Mouse (Mus musculus) right cerebral cortex, postnatal 14 days (tissue): ENCODE measurements around the gene Gpha2.

Experiments used
- DNase-seq: peaks from one replicate; pipeline ENCODE4 v3.0.0; 2022

Gene Gpha2

DNA sequence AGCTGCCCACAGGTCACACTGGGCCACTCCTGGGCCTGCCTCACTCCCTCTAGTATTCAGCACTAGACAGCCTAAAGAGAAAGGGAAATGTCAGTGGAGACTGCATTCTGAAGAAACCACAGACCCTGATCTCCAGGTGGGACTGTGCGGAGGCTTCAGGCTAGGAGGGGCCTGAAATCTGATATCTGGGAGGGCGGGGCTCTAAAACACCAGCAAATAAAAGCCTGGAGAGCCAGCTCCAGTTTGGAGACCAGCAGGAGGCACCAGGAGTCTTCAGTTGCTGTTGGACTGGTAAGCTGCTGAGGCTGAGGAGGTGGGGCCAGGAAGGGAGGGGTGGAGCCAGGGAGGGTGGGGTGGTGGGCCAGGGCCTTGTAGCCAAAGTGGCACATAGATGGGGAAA lies at the start of gene Gpha2:
Gpha2 (plus strand) TSS at position 246 of the 400 bp plus-strand sequence.
- DNase-seq, result no peak

DNA sequence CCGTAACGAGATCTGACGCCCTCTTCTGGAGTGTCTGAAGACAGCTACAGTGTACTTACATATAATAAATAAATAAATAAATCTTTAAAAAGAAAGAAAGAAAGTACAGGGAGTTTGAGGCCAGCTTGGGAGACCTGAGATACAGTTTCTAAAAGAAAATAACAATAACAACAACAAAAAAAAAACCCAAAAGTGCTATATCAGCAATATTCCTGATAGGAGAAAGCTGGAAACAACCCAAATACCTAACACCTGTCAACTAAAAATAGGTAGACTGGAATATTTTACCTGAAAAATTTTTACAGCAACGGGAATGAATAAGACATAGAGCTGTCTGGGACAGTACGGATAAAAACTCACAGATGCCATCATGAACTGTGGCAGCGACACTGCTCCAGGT lies 47.4 kb upstream of the Gpha2 start:
- no peak for DNase-seq

DNA sequence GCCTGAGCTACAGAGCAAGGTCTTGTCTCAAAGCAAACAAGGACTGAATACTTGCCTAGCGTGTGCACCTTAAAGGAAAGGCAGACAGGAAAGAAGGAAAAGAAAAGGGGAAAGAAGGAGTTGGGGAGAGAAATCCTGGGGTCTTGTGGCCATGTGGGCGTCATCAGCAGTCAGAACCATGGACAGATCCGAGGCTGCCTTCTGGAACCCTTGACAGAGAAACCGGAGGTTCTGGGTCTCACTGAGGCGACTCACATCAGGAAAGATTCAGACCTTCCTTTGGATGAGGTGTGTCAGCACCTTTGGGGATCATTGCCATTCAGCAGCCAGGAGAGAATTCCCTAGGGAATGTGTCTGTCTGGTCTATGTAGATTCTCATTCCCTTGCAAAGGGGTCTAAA lies 44.6 kb upstream of the Gpha2 start:
- no peak for DNase-seq

- DNase-seq, result no peak
Observed at GRCm38 (mm10) chr19:6182534-6182933, 43.6 kb upstream of the Gpha2 start.

GRCm38 (mm10) chr19:6184131-6184530 lies 42.0 kb upstream of the Gpha2 start, which contains the start of gene Majin:
TSS of gene Majin (plus strand) at chr19:6184388.
- DNase-seq, result no peak

- no peak for DNase-seq
Observed at GRCm38 (mm10) chr19:6204265-6204664, 21.9 kb upstream of the Gpha2 start.

DNA sequence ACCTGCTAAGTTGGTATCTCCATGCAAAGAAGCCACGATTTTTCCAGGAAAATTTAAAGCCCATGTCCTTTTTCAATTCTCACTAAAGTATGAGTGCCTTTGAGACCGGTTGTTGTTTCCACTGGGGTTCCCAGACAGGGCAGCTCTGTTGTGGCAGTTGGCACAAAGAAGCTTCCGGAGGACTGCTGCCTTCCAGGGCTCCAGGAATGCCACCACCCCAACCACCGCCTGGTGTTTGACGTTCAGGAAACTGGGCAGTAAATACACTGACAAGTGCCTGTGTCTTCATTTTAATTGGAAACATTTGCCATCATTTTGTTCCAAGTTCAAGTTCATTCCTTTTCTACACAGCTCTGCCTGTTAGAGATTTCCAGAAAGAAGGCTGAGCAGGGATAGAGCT lies 19.5 kb upstream of the Gpha2 start:
- DNase-seq, result no peak

DNA sequence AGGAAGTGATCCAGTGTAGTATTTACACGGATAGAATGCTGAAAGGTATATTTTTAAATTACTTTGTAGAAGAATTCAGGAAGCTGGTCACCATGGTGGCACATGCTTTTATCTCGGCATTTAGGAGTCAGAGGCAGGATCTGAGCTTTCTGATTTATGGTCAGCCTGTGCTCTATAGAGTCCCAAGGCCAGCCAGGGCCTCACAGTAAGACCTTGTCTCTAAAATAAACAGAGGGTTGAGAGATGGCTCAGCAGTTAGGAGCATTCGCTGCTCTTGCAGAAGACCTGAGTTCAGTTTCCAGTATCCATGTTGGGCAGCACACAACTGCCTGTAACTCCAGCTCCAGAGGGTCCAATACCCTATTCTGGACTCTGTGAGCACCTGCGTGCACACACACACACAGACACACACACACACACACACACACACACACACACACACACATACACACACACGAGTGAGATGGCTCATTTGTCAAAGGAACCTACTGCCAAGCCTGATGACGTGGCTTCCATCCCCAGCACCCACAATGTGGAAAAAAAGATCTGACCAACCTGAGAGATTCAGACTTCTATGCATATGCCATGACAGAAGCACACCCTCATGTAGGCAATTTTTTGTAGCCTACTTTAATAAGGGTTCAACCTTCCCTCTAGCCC lies 10.0 kb upstream of the Gpha2 start:
- no peak for DNase-seq

GRCm38 (mm10) chr19:6218606-6219005 lies 7.6 kb upstream of the Gpha2 start:
- no peak for DNase-seq

DNA sequence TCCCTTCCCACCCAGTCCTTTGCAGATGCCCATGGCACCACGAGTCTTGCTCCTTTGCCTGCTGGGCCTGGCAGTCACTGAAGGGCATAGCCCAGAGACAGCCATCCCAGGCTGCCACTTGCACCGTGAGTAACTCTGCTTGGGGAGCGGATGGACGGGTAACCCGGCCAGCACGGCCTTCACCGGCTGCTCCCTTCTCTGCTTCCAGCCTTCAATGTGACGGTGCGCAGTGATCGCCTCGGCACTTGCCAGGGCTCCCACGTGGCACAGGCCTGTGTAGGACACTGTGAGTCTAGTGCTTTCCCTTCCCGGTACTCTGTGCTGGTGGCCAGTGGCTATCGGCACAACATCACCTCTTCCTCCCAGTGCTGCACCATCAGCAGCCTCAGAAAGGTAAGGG lies 583 bp downstream of the Gpha2 start:
- no peak for DNase-seq

DNA sequence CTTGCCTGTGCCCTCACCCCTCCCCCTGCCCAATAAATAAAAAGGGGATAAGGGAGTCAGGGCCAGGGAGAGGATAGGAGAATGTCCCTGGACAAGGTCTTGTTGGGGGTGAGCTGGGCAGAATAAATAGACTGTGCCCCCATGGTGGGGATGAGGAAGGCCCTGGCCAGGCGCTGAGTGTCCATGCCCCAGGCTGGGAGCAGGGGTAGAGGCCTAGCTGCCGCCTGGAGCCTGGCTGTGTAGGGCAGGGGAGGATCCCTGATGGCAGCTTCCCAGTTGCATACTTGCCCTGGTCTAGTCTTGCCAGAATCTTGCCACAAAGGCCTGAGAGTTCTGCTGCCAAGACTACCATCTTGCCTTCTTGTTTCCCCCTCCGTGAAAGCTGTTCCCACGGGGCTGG lies 1.7 kb downstream of the Gpha2 start:
- DNase-seq, result no peak

DNA sequence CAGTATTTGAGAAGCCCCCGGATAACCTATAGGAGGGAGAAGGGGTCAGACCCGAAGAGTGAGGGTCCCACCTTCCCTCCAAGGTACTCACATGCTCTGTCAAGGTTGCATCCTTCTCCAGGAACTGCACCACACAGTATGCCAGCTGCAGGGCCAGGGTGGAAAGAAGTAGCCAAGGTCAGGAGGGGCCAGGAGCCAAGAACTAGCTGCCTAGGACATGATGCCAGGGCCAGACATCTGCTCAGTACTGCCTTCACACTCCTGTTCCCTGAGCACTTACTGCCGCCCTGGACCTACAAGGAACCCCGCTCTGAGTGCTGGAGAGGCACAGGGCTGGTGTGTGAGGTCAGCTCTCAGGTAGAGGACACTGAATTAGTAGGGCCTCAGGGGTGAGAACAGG lies 4.2 kb downstream of the Gpha2 start:
- no peak for DNase-seq

DNA sequence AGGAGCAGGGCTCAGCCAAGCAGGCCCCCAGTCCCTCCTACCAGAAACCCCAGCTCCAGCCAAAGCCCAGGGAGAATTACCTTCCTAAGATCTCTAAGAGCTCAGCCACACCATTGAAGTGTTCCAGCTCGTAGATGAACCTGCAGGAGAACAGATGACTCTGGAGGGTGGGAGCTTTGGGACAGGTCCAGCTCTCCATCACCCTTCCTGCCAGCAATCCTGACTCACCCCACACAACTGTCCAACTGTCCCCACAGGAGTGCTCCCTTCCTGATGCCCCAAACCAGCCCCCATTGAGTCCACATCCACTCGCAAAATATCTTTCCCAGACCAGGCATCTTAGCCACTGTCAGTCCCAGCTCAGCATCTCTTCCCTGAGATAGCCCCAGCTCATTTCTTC lies 4.9 kb downstream of the Gpha2 start:
- DNase-seq, result no peak

DNA sequence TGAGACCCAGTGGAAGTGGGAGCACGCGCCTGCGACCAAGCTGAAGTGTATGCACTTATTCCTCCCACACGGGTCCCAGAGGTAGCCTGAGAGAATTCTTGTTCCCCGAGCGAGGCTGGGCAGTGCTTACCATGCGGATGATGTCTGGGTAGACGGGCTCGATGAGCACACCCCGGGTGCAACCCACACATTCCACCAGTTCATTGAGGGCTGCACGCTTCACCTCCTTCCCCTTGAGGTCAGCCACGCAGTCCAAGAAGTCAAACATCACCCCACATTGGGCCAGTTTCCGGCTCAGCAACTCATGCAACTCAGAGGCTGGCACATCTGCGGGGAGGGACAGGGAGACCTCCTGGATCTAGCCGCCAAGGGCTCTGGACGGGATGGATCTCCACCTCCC lies 7.5 kb downstream of the Gpha2 start:
- DNase-seq, result no peak

- DNase-seq, result no peak
Observed at GRCm38 (mm10) chr19:6234337-6235083, 8.3 kb downstream of the Gpha2 start.

DNA sequence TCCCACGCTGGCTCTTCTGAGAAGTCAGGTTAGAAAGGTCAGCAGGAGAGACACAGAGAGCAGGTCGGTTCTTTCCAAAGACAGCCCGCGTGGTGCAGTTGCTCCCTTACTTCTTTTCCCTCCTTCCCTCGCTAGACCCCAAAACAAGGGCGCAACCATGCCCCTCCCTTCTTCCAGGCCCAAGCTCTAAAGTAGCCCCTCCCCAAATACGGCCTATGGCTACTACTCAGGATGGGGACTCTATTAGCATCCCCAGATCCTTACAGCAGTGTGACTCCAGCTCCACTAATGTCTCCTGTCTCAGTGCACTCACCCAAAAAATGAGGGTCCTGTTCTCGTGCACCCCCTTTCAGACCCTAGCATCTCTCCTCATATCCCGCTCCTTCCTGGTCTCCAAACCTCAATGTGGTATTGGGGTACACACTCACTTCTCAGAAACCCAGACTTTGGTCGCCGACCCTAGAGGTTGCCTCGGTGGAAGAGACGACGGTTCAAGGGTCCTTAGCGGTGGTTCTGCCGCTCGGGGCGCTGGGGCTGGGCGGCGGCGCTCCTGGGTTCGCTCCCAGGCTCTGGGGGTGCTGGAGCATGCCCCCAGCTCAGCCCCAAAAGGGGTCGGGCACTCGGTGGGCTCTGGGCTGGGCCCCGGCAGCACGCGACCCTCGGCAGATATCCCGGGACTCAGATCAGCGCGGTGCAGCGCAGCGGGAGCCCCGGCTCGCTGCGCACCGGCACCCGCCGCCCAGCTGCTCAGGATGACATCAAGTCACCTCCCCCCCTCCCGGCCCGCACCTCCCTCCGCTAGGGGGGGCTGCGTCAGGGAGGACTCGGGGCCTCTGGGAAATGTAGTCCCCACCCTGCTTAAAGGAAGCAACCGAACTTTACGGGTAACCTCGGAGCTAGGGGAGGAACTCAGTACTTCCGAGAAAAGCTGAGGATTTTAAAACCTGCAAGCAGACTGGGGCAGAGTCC lies 9.2 kb downstream of the Gpha2 start, which contains the start of gene Ppp2r5b:
Ppp2r5b (minus strand) TSS at position 789 of the 969 bp plus-strand sequence.
- peak; percentile 93 for DNase-seq

DNA sequence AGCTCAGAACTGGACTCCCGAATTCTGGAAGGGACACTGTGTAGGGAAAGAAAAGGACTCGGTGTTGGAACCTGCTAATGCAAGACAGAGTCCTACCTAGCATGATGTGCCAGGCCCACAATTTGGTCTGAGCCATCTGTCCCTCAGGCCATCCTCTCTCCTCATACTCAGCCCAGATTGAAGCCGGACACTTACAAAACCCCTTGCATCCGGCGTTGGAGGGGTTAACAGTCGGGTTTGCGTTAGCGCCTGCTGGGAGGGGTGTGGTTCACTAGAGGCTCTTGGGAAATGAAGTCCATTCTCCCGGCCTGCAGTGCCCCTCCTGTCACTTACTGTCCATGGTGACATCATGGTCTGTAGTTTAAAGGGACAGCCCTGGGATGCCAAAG lies 9.9 kb downstream of the Gpha2 start:
- peak; percentile 90 for DNase-seq

DNA sequence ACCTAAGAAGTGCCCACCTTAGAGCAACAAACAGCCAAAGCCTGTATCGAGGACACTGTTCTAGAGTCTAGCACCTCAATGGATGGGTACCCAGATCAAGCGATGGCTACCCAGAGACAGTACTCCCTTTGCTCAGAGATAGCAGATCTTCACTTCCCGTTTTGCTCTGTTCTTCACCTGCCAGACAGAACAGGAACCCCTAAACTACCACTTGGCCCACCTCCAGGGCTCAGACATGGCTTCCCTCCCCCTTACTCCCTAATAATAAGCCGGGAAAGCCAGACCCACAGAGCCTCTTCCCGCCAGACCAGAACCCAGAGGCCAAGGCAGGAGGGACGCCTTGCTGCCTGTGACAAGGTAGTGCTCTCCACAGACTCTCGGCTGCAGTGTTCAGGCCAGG lies 10.7 kb downstream of the Gpha2 start:
- DNase-seq, result no peak

GRCm38 (mm10) chr19:6238740-6239139 lies 12.6 kb downstream of the Gpha2 start:
- no peak for DNase-seq

GRCm38 (mm10) chr19:6240136-6240535 lies 14.0 kb downstream of the Gpha2 start:
- DNase-seq, result no peak

GRCm38 (mm10) chr19:6240725-6241124 lies 14.5 kb downstream of the Gpha2 start:
- DNase-seq, result no peak

DNA sequence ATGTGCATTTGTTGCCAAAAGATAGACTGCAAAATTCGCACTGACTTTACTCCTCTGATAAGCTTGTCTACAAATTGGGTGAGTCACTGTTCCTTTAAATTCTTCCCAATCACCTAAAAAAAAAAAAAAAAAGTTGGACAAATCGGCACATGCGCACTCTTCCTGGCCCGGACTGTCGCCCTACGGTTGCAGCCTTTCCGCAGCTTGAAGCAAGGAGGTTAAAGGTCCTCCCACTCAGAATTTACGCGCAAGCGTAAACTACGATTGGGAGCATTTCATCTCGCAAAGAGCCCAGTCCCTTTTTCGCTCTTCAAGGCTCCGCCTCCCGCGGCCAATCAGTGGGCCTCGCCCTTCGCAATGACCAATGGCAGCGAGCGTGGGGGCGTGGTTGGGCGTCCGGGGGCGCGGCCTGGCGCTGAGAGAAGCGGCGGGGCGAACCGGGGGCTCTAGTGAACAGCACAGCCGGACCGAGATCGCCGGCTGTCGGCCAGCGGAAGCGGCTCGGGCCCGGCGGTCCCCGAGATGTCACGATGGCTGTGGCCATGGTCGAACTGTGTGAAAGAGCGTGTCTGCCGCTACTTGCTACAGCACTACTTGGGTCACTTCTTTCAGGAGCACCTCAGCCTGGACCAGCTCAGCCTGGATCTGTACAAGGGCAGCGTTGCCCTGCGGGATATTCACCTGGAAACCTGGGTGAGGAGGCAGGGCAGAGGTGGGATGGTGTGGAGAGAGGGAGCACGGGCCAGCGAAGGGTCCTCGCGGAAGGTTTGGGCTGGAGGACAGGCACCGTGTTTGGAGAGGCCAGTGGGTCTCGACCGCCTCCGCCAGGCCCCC lies 15.3 kb downstream of the Gpha2 start, which contains the start of gene Atg2a:
Atg2a (plus strand) TSS at position 395 of the 834 bp plus-strand sequence.
- peak; percentile 97 for DNase-seq
